Mouse (Mus musculus): ENCODE measurements at regions not wholly inside any gene's neighbourhood (a gene's known extent, or its start where the extent isn't known, plus 50 kb on each side); places are given as distances from the start of the nearest gene placed in this dataset.

- TF ChIP-seq CTCF (IDR thresholded peaks at IDR 0.05) (no peak), EP300 (IDR thresholded peaks at IDR 0.05) (no peak)
Measured at GRCm38 (mm10) chr1:89313064-89313463, 141.5 kb upstream of the Agap1 start.

Measured in lung, postnatal 0 days (tissue).